Mouse (Mus musculus): ENCODE results near the gene Tbc1d21. TPM values are rescaled to one million over a fixed set of nuclear protein-coding genes. Genes with fewer than 3 reads are reported as not detected.
A peak's percentile ranks its signal among the peaks of the same experiment; 100 is the strongest.

The Tbc1d21 gene
- total RNA-seq (2021), result not detected
- long read RNA-seq, experiment 1, result 0 reads
- long read RNA-seq, experiment 2, result 0 reads

- DNase-seq, result no peak
Measured at GRCm38 (mm10) chr9:58370355-58370754, at the start of gene Tbc1d21. Gene Tbc1d21, minus strand, starts transcription at chr9:58370455.

- no peak for DNase-seq
Measured at GRCm38 (mm10) chr9:58411556-58411955, 41.3 kb upstream of the Tbc1d21 start.

- DNase-seq, result peak; percentile 31
Measured at GRCm38 (mm10) chr9:58410057-58410735, 39.9 kb upstream of the Tbc1d21 start.

- DNase-seq, result no peak
Measured at GRCm38 (mm10) chr9:58409247-58409646, 39.0 kb upstream of the Tbc1d21 start.

GRCm38 (mm10) chr9:58404412-58404811 is 34.2 kb upstream of the Tbc1d21 start:
- DNase-seq, result no peak

GRCm38 (mm10) chr9:58401371-58402082 is 31.3 kb upstream of the Tbc1d21 start:
- no peak for DNase-seq

- DNase-seq, result no peak
Measured at GRCm38 (mm10) chr9:58399609-58400008, 29.4 kb upstream of the Tbc1d21 start.

- no peak for DNase-seq
Measured at GRCm38 (mm10) chr9:58394605-58395004, 24.4 kb upstream of the Tbc1d21 start.

GRCm38 (mm10) chr9:58393875-58394274 is 23.6 kb upstream of the Tbc1d21 start:
- DNase-seq, result no peak

- DNase-seq, result no peak
Measured at GRCm38 (mm10) chr9:58388381-58388780, 18.1 kb upstream of the Tbc1d21 start.

GRCm38 (mm10) chr9:58378878-58379277 is 8.6 kb upstream of the Tbc1d21 start:
- DNase-seq, result no peak

- DNase-seq, result no peak
Measured at GRCm38 (mm10) chr9:58373912-58374431, 3.7 kb upstream of the Tbc1d21 start.

GRCm38 (mm10) chr9:58371914-58372313 is 1.7 kb upstream of the Tbc1d21 start:
- no peak for DNase-seq

- DNase-seq, result peak; percentile 48
Measured at GRCm38 (mm10) chr9:58369644-58370043, 611 bp downstream of the Tbc1d21 start.

- no peak for DNase-seq
Measured at GRCm38 (mm10) chr9:58364325-58364724, 5.9 kb downstream of the Tbc1d21 start.

- DNase-seq, result no peak
Measured at GRCm38 (mm10) chr9:58361956-58362355, 8.3 kb downstream of the Tbc1d21 start.

- DNase-seq, result no peak
Measured at GRCm38 (mm10) chr9:58361373-58361772, 8.9 kb downstream of the Tbc1d21 start.

GRCm38 (mm10) chr9:58355262-58356050 is 14.8 kb downstream of the Tbc1d21 start:
- no peak for DNase-seq

- no peak for DNase-seq
Measured at GRCm38 (mm10) chr9:58354701-58355100, 15.6 kb downstream of the Tbc1d21 start.

- DNase-seq, result no peak
Measured at GRCm38 (mm10) chr9:58353224-58353623, 17.0 kb downstream of the Tbc1d21 start.

GRCm38 (mm10) chr9:58347795-58348194 is 22.5 kb downstream of the Tbc1d21 start:
- DNase-seq, result no peak

GRCm38 (mm10) chr9:58346498-58346897 is 23.8 kb downstream of the Tbc1d21 start:
- DNase-seq, result no peak

- no peak for DNase-seq
Measured at GRCm38 (mm10) chr9:58345963-58346362, 24.3 kb downstream of the Tbc1d21 start.
